Mouse (Mus musculus) common myeloid progenitor, adult 5-6 weeks (primary cell): ENCODE data around the gene Aars2. TPM values are rescaled to one million over a fixed set of nuclear protein-coding genes. Genes with fewer than 3 reads are reported as not detected.

Experiments used
- total RNA-seq: library from RNA; stranded (forward); fragments of 200-1000, 187-1606 nt; gene quantifications from 2 replicates; pipeline ENCODE4 v1.2.3, GENCODE M21; 2017

Aars2 gene
- total RNA-seq, 1 experiment from 2014 or later = 11.4 TPM

Other genes with a start within 250 kb of the Aars2 start
- 128 and 141 TPM in 2 replicates for gene Cdc5l, start 73.1 kb upstream of the Aars2 start, total RNA-seq
- 1.6 TPM in 1 of 2 replicates, not detected in the other for gene Spats1, start 31.4 kb upstream of the Aars2 start, total RNA-seq
- gene Tcte1, start 16.6 kb downstream of the Aars2 start, total RNA-seq = not detected in 2 replicates
- 0.53 TPM in 1 of 2 replicates, not detected in the other for gene Tmem151b, start 42.8 kb downstream of the Aars2 start, total RNA-seq
- gene Nfkbie, start 48.9 kb downstream of the Aars2 start, total RNA-seq = 10.1 and 11.0 TPM in 2 replicates
- 49.6 and 93.8 TPM in 2 replicates for gene Slc35b2, start 57.0 kb downstream of the Aars2 start, total RNA-seq
- 2,806 and 3,169 TPM in 2 replicates for gene Hsp90ab1, start 66.4 kb downstream of the Aars2 start, total RNA-seq
- gene Slc29a1, start 92.8 kb downstream of the Aars2 start, total RNA-seq = 80.6 and 109 TPM in 2 replicates
- not detected in 2 replicates for gene Mymx, start 95.3 kb downstream of the Aars2 start, total RNA-seq
- gene Capn11, start 152.5 kb downstream of the Aars2 start, total RNA-seq = 0.27 and 0.34 TPM in 2 replicates
- 11.0 and 14.4 TPM in 2 replicates for gene Mrpl14, start 179.5 kb downstream of the Aars2 start, total RNA-seq
- 5.2 and 7.0 TPM in 2 replicates for gene Tmem63b, start 180.1 kb downstream of the Aars2 start, total RNA-seq
- gene 1600014C23Rik, start 227.0 kb downstream of the Aars2 start, total RNA-seq = not detected in 2 replicates